Mouse (Mus musculus) C2C12 (cell line): Measurements from ENCODE around the gene Treml2.

Source experiments
- CEBPB ChIP-seq: IDR thresholded peaks from one replicate; pipeline ENCODE4 v1.6.1; 2011; ENCODE audit warnings: low read depth, mild to moderate bottlenecking, control low read depth, moderate library complexity
- CTCF ChIP-seq: IDR thresholded peaks from one replicate; pipeline ENCODE4 v1.5.1; 2011; ENCODE audit not compliant: control insufficient read depth, insufficient read depth, insufficient read length
- FOSL1 ChIP-seq: IDR thresholded peaks from one replicate; pipeline ENCODE4 v1.8.0; 2011; ENCODE audit warnings: mild to moderate bottlenecking, low read length; ENCODE audit not compliant: poor library complexity, insufficient read depth, severe bottlenecking
- MAX ChIP-seq: IDR thresholded peaks from one replicate; pipeline ENCODE4 v1.6.1; 2011; ENCODE audit warnings: mild to moderate bottlenecking, control low read depth
- MYOD1 ChIP-seq: IDR thresholded peaks from one replicate; pipeline ENCODE4 v1.6.1; 2011; ENCODE audit warnings: low read depth; ENCODE audit not compliant: control insufficient read depth, insufficient read length
- MYOG ChIP-seq: IDR thresholded peaks from one replicate; pipeline ENCODE4 v1.6.1; 2011; ENCODE audit not compliant: control insufficient read depth, insufficient read length; ENCODE audit errors: extremely low read depth
- USF1 ChIP-seq: IDR thresholded peaks from one replicate; pipeline ENCODE4 v1.6.1; 2011; ENCODE audit warnings: low read depth, mild to moderate bottlenecking, control low read depth, moderate library complexity

GRCm38 (mm10) chr17:48266138-48266537 is 33.2 kb upstream of the Treml2 start:
- no peak for TF ChIP-seq MAX
- no peak for TF ChIP-seq CTCF
- no peak for TF ChIP-seq CEBPB
- no peak for TF ChIP-seq MYOG
- TF ChIP-seq USF1, result no peak
- TF ChIP-seq MYOD1, result no peak
- no peak for TF ChIP-seq FOSL1
